11 mouse cellular contexts compared by ENCODE assay signal in genomic region chr3:107039306-107039705, GRCm38 (mm10). TPM values are rescaled to one million over a fixed set of nuclear protein-coding genes. Genes with fewer than 3 reads are reported as not detected.
A peak's percentile ranks its signal among the peaks of the same experiment; 100 is the strongest.
DNase-seq lines count a peak whose midpoint lies in the region; ATAC-seq and TF ChIP-seq lines count a peak whose summit lies in the region.
"Had no signal": no experiment of that assay in that cellular context is flagged by ENCODE, and none has a peak within 500 bp of the region (broad histone marks: within the 10 kb centered on the region; RNA-seq: fewer than 3 reads in every experiment).

No protein-coding gene starts in this region.

- no peaks in the 10 kb centered on the region for H3K36me3 ChIP-seq in heart, embryonic 16.5 days (ENCODE audit: control insufficient read depth, insufficient read depth)
- H3K36me3 ChIP-seq in heart, adult 2 months (ENCODE audit: control insufficient read depth, insufficient read depth, low read length) = no peaks in the 10 kb centered on the region
- peaks cover 4% of the 10 kb centered on the region; the same call in 1 of the 2 replicates for H3K36me3 ChIP-seq in forebrain, embryonic 10.5 days (replicated peaks)
- H3K36me3 ChIP-seq: heart, embryonic 15.5 days; limb, embryonic 15.5 days had no signal

- no peak overlapping the region for H3K9ac ChIP-seq in heart, embryonic 16.5 days (ENCODE audit: low read length)
- H3K9ac ChIP-seq in heart, adult 2 months (ENCODE audit: low read depth, low read length) = no peak overlapping the region
- H3K9ac ChIP-seq: heart, embryonic 15.5 days; limb, embryonic 15.5 days had no signal

- H3K4me2 ChIP-seq in heart, embryonic 16.5 days (ENCODE audit: low read depth, low read length) = peak overlapping the region; percentile 30
- H3K4me2 ChIP-seq: limb, embryonic 15.5 days had no signal

- H3K79me2 ChIP-seq in heart, adult 2 months (replicated peaks; ENCODE audit: control insufficient read depth, insufficient read depth, low read length) = no peaks in the 10 kb centered on the region

- H3K27me3 ChIP-seq in heart, embryonic 16.5 days (ENCODE audit: control insufficient read depth, insufficient read depth, low read length) = peaks cover 17% of the 10 kb centered on the region
- H3K27me3 ChIP-seq in heart, adult 2 months (ENCODE audit: control insufficient read depth, insufficient read depth, low read length) = peaks cover 15% of the 10 kb centered on the region
- H3K27me3 ChIP-seq in forebrain, embryonic 10.5 days (ENCODE audit: poor library complexity, severe bottlenecking) = peaks cover 16% of the 10 kb centered on the region

- ATAC-seq in heart, embryonic 16.5 days (replicated peaks; ENCODE audit: extremely low read depth, insufficient read depth, low FRiP score) = no peak

- H3K27ac ChIP-seq in heart, embryonic 16.5 days (ENCODE audit: low read length) = no peak overlapping the region
- no peak overlapping the region for H3K27ac ChIP-seq in heart, adult 2 months
- no peak overlapping the region for H3K27ac ChIP-seq in forebrain, embryonic 10.5 days
- peak overlapping the region; percentile 45 for H3K27ac ChIP-seq in olfactory bulb, adult 2 months (ENCODE audit: insufficient read depth, low read depth, low read length)
- H3K27ac ChIP-seq: heart, embryonic 15.5 days; limb, embryonic 15.5 days had no signal

- intact Hi-C loops in heart, adult 2 months (cut with DNase I) = no loop called here
- intact Hi-C loops in left cerebral cortex, postnatal 4 days (cut with DNase I) = loop anchor here (10.0 kb wide), 1 partner anchor 85 kb away; no protein-coding TSS in a partner anchor

- TF ChIP-seq POLR2A in heart, adult 2 months (IDR thresholded peaks at IDR 0.05; ENCODE audit: insufficient read depth, low read depth, low read length) = no peak
- no peak for TF ChIP-seq POLR2A in olfactory bulb, adult 2 months (IDR thresholded peaks at IDR 0.05; ENCODE audit: insufficient read depth, low read depth, low read length)

- no peaks in the 10 kb centered on the region for H3K9me3 ChIP-seq in heart, embryonic 16.5 days (replicated peaks; ENCODE audit: control insufficient read depth, low read length)
- H3K9me3 ChIP-seq in forebrain, embryonic 10.5 days = 0 out of 2 replicates have a peak, but pooled peaks cover 3% of the 10 kb centered on the region
- H3K9me3 ChIP-seq: heart, embryonic 15.5 days; limb, embryonic 15.5 days had no signal

- TF ChIP-seq CTCF in heart, adult 2 months (IDR thresholded peaks at IDR 0.05) = no peak
- no peak for TF ChIP-seq CTCF in olfactory bulb, adult 2 months (IDR thresholded peaks at IDR 0.05; ENCODE audit: insufficient read depth, low read depth, low read length)

- TF ChIP-seq EP300 in heart, adult 2 months (IDR thresholded peaks at IDR 0.05; ENCODE audit: insufficient read depth, low read depth, low read length) = no peak

- peak overlapping the region; percentile 16; the same call in 1 of the 2 replicates for H3K4me3 ChIP-seq in heart, embryonic 16.5 days (ENCODE audit: low read length)
- no peak overlapping the region for H3K4me3 ChIP-seq in heart, adult 2 months
- peak overlapping the region; percentile 77; the same call in 1 of the 2 replicates for H3K4me3 ChIP-seq in forebrain, embryonic 10.5 days
- H3K4me3 ChIP-seq in olfactory bulb, adult 2 months (ENCODE audit: insufficient read depth, low read depth, low read length) = no peak overlapping the region
- H3K4me3 ChIP-seq: limb, embryonic 15.5 days had no signal

- peaks cover 5% of the 10 kb centered on the region for H3K4me1 ChIP-seq in heart, embryonic 16.5 days (ENCODE audit: control insufficient read depth, insufficient read depth, low read length)
- H3K4me1 ChIP-seq in heart, adult 2 months (ENCODE audit: control insufficient read depth, insufficient read depth, low read length) = no peaks in the 10 kb centered on the region
- peaks cover 69% of the 10 kb centered on the region for H3K4me1 ChIP-seq in forebrain, embryonic 10.5 days
- H3K4me1 ChIP-seq in olfactory bulb, adult 2 months (ENCODE audit: control insufficient read depth, insufficient read depth, low read length) = peaks cover 4% of the 10 kb centered on the region

- no peak for DNase-seq in heart, adult 2 months
- DNase-seq in forebrain, embryonic 10.5 days (ENCODE audit: extremely low spot score, low spot score) = no peak
- peak; percentile 68 for DNase-seq in induced T-regulatory cell, adult 2 months (ENCODE audit: low read depth)
- DNase-seq in left cerebral cortex, postnatal 4 days = no peak
- DNase-seq in frontal cortex, postnatal 25 days (ENCODE audit: low spot score in 2 of 2) = no peak
- no peak for DNase-seq in gastrocnemius, postnatal 4 days (ENCODE audit: low spot score in 2 of 2)
- DNase-seq: kidney, postnatal 14 days had no signal

RNA-seq across cellular contexts. Expression of gene Kcna3, which starts 3.3 kb away (rescaled TPM):
- 1.7 and 3.0 TPM in 2 replicates for polyA plus RNA-seq in heart, embryonic 16.5 days (2015; fragmentation: Nextera tagmentation; extraction: Ambion mirVana)
- total RNA-seq in heart, adult 2 months (2021) = under 1 TPM; 0.23 to 0.84 TPM
- polyA plus RNA-seq in heart, adult 2 months (2012; rRNA removed) = 0.32 and 1.1 TPM in 2 replicates
- 3.3 and 3.5 TPM in 2 replicates for polyA plus RNA-seq in forebrain, embryonic 10.5 days (2016; fragmentation: Nextera tagmentation; extraction: Ambion mirVana)
- not detected in 2 replicates for polyA plus RNA-seq in olfactory bulb, adult 2 months (2012; ENCODE audit: insufficient read depth, insufficient read length, low replicate concordance, missing spikeins)
- 10 to 100 TPM; 32.9 to 36.6 TPM for total RNA-seq in left cerebral cortex, postnatal 4 days (2021)
- under 1 TPM; 0.54 to 0.98 TPM for total RNA-seq in gastrocnemius, postnatal 4 days (2021)

Comparison
In these comparisons a context has a peak if more than half of its experiments do, and no peak if none do; other contexts are left out.
1. H3K4me3 ChIP-seq: peak in heart, embryonic 16.5 days (single experiment) and forebrain, embryonic 10.5 days (single experiment); none in heart, adult 2 months (single experiment) and olfactory bulb, adult 2 months (single experiment).